Mouse (Mus musculus) cerebellum, adult 2 months (tissue): ENCODE measurements around the gene Mapk11.

Experiments used
- CTCF ChIP-seq: fragments of 200-500 bp; IDR thresholded peaks from 2 replicates; pipeline ENCODE4 v1.5.1; 2011; ENCODE audit warnings: low read depth, mild to moderate bottlenecking, control low read depth, low read length, moderate library complexity, borderline replicate concordance; ENCODE audit not compliant: insufficient read depth
- POLR2A ChIP-seq: fragments of 200-500 bp; IDR thresholded peaks from 2 replicates; pipeline ENCODE4 v1.6.1; 2011; ENCODE audit warnings: low read length, control low read depth, borderline replicate concordance; ENCODE audit not compliant: insufficient read depth

- no peak for TF ChIP-seq CTCF
- TF ChIP-seq POLR2A, result peak; percentile 56
These were observed 31.3 kb upstream of the Mapk11 start, which contains the start of gene Plxnb2 for GRCm38 (mm10) chr15:89180571-89181229.
